Mouse (Mus musculus) neural tube, embryonic 14.5 days (tissue): ENCODE measurements at regions not wholly inside any gene's neighbourhood (a gene's known extent, or its start where the extent isn't known, plus 50 kb on each side); places are given as distances from the start of the nearest gene placed in this dataset.

Source experiments
- ATAC-seq: fragments of 200-750 bp; cut with Nextera tagmentation; 2 replicates; pipeline ENCODE4 v1.8.0; 2017; ENCODE audit warnings: low read depth, mild to moderate bottlenecking, moderate TSS enrichment, moderate library complexity
- H3K27ac ChIP-seq: fragments of 300-500 bp; sonication (generic); 2 replicates; pipeline ENCODE4 v1.5.1; 2014; ENCODE audit warnings: low read depth, mild to moderate bottlenecking, control low read depth, low read length, moderate library complexity, mixed read lengths
- H3K27me3 ChIP-seq: fragments of 300-500 bp; sonication (generic); 2 replicates; pipeline ENCODE4 v1.6.1; 2014; ENCODE audit warnings: low read length; ENCODE audit not compliant: control insufficient read depth, insufficient read depth
- H3K36me3 ChIP-seq: fragments of 300-500 bp; sonication (generic); 2 replicates; pipeline ENCODE4 v1.6.1; 2014; ENCODE audit warnings: low read length, mixed read lengths; ENCODE audit not compliant: control insufficient read depth, insufficient read depth
- H3K4me1 ChIP-seq: fragments of 300-500 bp; sonication (generic); 2 replicates; pipeline ENCODE4 v1.6.1; 2014; ENCODE audit warnings: low read length; ENCODE audit not compliant: control insufficient read depth, insufficient read depth
- H3K4me2 ChIP-seq: fragments of 300-500 bp; sonication (generic); 2 replicates; pipeline ENCODE4 v1.6.1; 2014; ENCODE audit warnings: mild to moderate bottlenecking, low read depth, low read length, control low read depth
- H3K4me3 ChIP-seq: fragments of 300-500 bp; sonication (generic); 2 replicates; pipeline ENCODE4 v1.5.1; 2014; ENCODE audit warnings: low read depth, low read length, control low read depth, mixed read lengths
- H3K9ac ChIP-seq: fragments of 300-500 bp; sonication (generic); replicated peaks from 2 replicates; pipeline ENCODE4 v1.6.1; 2014; ENCODE audit warnings: low read depth, mild to moderate bottlenecking, control low read depth, low read length, mixed read lengths
- H3K9me3 ChIP-seq: fragments of 300-500 bp; sonication (generic); 2 replicates; pipeline ENCODE4 v1.6.1; 2016; ENCODE audit warnings: low read length; ENCODE audit not compliant: control insufficient read depth
- WGBS: fragments of 180-500 bp; shearing (Covaris S2); extraction: QIAGEN DNeasy Blood & Tissue Kit; methylation state at CpG from one replicate; pipeline ENCODE4 v1.1.7; 2014; 5-methylcytosine and 5-hydroxymethylcytosine counted together

GRCm38 (mm10) chr12:5996672-5997071 lies 621.2 kb upstream of the Klhl29 start:
- Histone ChIP-seq H3K27me3 (no peaks in the 10 kb centered on the region), H3K27ac (no peak overlapping the region), H3K4me1 (no peaks in the 10 kb centered on the region), H3K9me3 (no peaks in the 10 kb centered on the region), H3K9ac (no peak overlapping the region), H3K36me3 (no peaks in the 10 kb centered on the region), H3K4me3 (no peak overlapping the region), H3K4me2 (no peak overlapping the region)
- ATAC-seq = no peak
- WGBS = 73% methylated on average over 6 of the region's 6 CpGs

GRCm38 (mm10) chr12:5983937-5984610 lies 608.6 kb upstream of the Klhl29 start:
- Histone ChIP-seq H3K9ac (no peak overlapping the region), H3K4me3 (no peak overlapping the region), H3K27me3 (no peaks in the 10 kb centered on the region), H3K27ac (no peak overlapping the region), H3K9me3 (no peaks in the 10 kb centered on the region), H3K4me2 (peak overlapping the region; percentile 12; the same call in 1 of the 2 replicates), H3K36me3 (no peaks in the 10 kb centered on the region), H3K4me1 (no peaks in the 10 kb centered on the region)
- peak; percentile 85 for ATAC-seq
- WGBS = 33% methylated on average over 13 of the region's 13 CpGs

GRCm38 (mm10) chr12:5982096-5982495 lies 606.6 kb upstream of the Klhl29 start:
- H3K4me3 ChIP-seq = no peak overlapping the region
- H3K36me3 ChIP-seq = no peaks in the 10 kb centered on the region
- no peak overlapping the region for H3K27ac ChIP-seq
- H3K4me1 ChIP-seq = no peaks in the 10 kb centered on the region
- 70% methylated on average over 1 of the region's 1 CpGs for WGBS
- no peaks in the 10 kb centered on the region for H3K9me3 ChIP-seq
- H3K4me2 ChIP-seq = no peak overlapping the region
- ATAC-seq = no peak
- H3K27me3 ChIP-seq = no peaks in the 10 kb centered on the region
- no peak overlapping the region for H3K9ac ChIP-seq

GRCm38 (mm10) chr12:5975926-5976325 lies 600.4 kb upstream of the Klhl29 start:
- Histone ChIP-seq H3K9me3 (no peaks in the 10 kb centered on the region), H3K9ac (no peak overlapping the region), H3K4me2 (no peak overlapping the region), H3K4me1 (no peaks in the 10 kb centered on the region), H3K36me3 (no peaks in the 10 kb centered on the region), H3K4me3 (no peak overlapping the region), H3K27ac (no peak overlapping the region), H3K27me3 (no peaks in the 10 kb centered on the region)
- WGBS = 90% methylated on average over 4 of the region's 4 CpGs
- no peak for ATAC-seq

DNA sequence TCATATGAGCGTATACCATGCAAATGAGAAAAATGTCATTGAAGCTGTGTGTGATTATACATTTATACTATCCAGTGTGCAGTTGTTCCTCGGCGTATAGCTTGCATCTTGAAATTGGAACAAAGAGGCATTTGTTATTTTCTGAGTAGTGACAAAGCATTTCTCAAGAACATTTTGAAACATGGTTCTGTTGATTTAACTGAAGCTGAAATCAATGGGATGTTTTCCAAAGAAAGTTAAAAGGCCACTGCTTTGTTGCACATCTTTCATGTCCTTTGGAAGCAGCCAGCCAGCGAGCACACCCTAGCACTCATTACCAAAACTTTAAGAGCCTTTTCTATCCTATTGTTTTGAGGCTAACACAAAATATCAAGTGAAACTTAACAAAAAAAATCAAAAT lies 594.1 kb upstream of the Klhl29 start:
- H3K4me3 ChIP-seq = no peak overlapping the region
- ATAC-seq = no peak
- no peak overlapping the region for H3K27ac ChIP-seq
- H3K27me3 ChIP-seq = no peaks in the 10 kb centered on the region
- no peak overlapping the region for H3K9ac ChIP-seq
- no peak overlapping the region for H3K4me2 ChIP-seq
- whole genome bisulfite sequencing = 90% methylated on average over 4 of the region's 4 CpGs
- no peaks in the 10 kb centered on the region for H3K9me3 ChIP-seq
- no peaks in the 10 kb centered on the region for H3K36me3 ChIP-seq
- H3K4me1 ChIP-seq = no peaks in the 10 kb centered on the region

- Histone ChIP-seq H3K4me3 (no peak overlapping the region), H3K4me1 (no peaks in the 10 kb centered on the region), H3K4me2 (no peak overlapping the region), H3K9ac (no peak overlapping the region), H3K36me3 (no peaks in the 10 kb centered on the region), H3K9me3 (no peaks in the 10 kb centered on the region), H3K27ac (no peak overlapping the region), H3K27me3 (no peaks in the 10 kb centered on the region)
- WGBS = 81% methylated on average over 2 of the region's 2 CpGs
- ATAC-seq = no peak
These were observed 580.7 kb upstream of the Klhl29 start for GRCm38 (mm10) chr12:5956141-5956540.

DNA sequence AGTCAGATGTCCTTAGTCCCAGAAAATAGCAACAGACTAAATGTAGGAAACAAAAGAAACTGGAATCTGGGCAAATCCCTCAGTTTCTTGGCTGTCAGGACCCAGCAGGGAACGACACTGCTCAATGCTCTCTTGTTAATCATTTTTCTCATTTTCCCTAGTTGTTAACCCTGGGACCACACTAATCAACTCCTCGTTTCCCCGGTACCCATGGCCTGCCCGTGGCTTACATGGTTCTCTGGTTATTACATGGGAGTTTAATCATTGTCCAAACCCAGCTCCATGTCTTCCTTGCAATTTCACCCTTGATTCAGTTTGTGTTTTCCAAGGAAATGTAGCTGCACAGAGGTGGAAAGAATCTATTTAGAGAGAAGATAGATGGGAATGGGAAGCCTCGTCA lies 580.1 kb upstream of the Klhl29 start:
- Histone ChIP-seq H3K36me3 (no peaks in the 10 kb centered on the region), H3K27ac (no peak overlapping the region)
- ATAC-seq = no peak

GRCm38 (mm10) chr12:5943346-5943925 lies 568.0 kb upstream of the Klhl29 start:
- WGBS = 50% methylated on average over 11 of the region's 11 CpGs

More for the DNA sequence above, 580.1 kb upstream of the Klhl29 start:
- Histone ChIP-seq H3K9ac (no peak overlapping the region), H3K4me1 (no peaks in the 10 kb centered on the region), H3K4me2 (no peak overlapping the region), H3K27me3 (no peaks in the 10 kb centered on the region), H3K9me3 (no peaks in the 10 kb centered on the region), H3K4me3 (no peak overlapping the region)
- WGBS = 47% methylated on average over 5 of the region's 5 CpGs

DNA sequence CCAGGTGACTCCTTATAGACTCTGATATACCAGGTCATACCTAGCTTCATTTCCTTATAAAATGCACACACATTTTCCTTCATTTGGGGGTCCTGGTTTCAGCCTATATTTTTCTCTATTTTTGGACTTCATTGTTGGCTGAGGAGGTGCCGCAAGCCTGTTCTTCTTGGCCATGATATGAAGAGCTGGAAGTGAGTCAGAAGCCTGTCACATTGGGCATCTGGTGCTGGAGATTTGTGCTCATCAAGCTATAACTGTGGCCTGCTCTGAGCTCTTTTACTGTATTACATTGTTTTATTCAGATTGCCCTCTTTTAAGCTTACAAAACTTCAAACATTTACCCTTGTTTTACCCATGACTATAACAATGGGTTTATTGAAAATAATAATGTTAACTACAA lies 545.8 kb upstream of the Klhl29 start:
- Histone ChIP-seq H3K27me3 (no peaks in the 10 kb centered on the region), H3K4me2 (no peak overlapping the region), H3K9me3 (no peaks in the 10 kb centered on the region), H3K9ac (no peak overlapping the region), H3K36me3 (no peaks in the 10 kb centered on the region), H3K4me3 (no peak overlapping the region), H3K27ac (no peak overlapping the region), H3K4me1 (no peaks in the 10 kb centered on the region)
- WGBS = 85% methylated on average over 1 of the region's 1 CpGs
- ATAC-seq = no peak

More at GRCm38 (mm10) chr12:5943346-5943925, 568.0 kb upstream of the Klhl29 start:
- peak; percentile 70 for ATAC-seq
- Histone ChIP-seq H3K27ac (no peak overlapping the region), H3K4me1 (no peaks in the 10 kb centered on the region), H3K4me3 (no peak overlapping the region), H3K9me3 (no peaks in the 10 kb centered on the region), H3K4me2 (no peak overlapping the region), H3K36me3 (no peaks in the 10 kb centered on the region), H3K27me3 (no peaks in the 10 kb centered on the region), H3K9ac (no peak overlapping the region)
